ENCODE assay signal across 32 mouse cellular contexts in the genomic region with DNA sequence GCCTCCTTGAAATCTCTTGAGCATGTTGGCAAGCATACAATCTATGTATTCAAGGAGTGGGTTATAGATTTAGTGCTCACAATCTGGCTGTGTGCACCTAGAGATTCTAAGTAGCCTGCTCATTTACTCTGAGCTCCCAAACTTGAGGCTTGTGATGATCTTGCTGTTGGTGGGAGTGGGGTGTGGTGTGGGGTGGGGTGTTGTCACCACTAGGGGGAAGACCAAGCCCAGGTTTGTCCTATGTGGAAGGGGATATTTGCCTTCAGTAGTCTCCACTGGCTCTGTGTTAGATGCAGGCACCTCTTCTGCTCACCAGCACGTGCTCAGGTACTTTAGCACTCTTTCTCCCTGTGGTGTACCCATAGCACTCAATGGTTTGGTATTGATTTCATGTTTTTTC. TPM values are rescaled to one million over a fixed set of nuclear protein-coding genes. Genes with fewer than 3 reads are reported as not detected.
DNase-seq lines count a peak whose midpoint lies in the region; ATAC-seq and TF ChIP-seq lines count a peak whose summit lies in the region.
"Had no signal": no experiment of that assay in that cellular context is flagged by ENCODE, and none has a peak within 500 bp of the region (broad histone marks: within the 10 kb centered on the region; RNA-seq: fewer than 3 reads in every experiment).

No protein-coding gene starts in this region.

- peak; percentile 31; the same call in 1 of the 2 replicates for TF ChIP-seq CTCF in lung, embryonic 14.5 days (IDR thresholded peaks at IDR 0.05; ENCODE audit: low read depth)
- TF ChIP-seq CTCF in CH12.LX (conservative IDR thresholded peaks at IDR 0.05 in 1 of 2, IDR thresholded peaks at IDR 0.05 in 1 of 2; ENCODE audit: low read depth in 2 of 2, low read length in 2 of 2) = peak in 1 of 2 experiments; percentile 41; a peak in 2 of 4 replicates

- no peaks in the 10 kb centered on the region for H3K4me1 ChIP-seq in lung, embryonic 14.5 days (ENCODE audit: insufficient read depth)
- no peaks in the 10 kb centered on the region for H3K4me1 ChIP-seq in CH12.LX (ENCODE audit: control insufficient read depth in 1 of 2, insufficient read depth in 2 of 2)
- H3K4me1 ChIP-seq: heart, embryonic 10.5 days; heart, embryonic 13.5 days; hindbrain, embryonic 10.5 days had no signal

- no peak for ATAC-seq in lung, embryonic 14.5 days (ENCODE audit: insufficient read depth)
- ATAC-seq in common myeloid progenitor, adult 5-6 weeks (replicated peaks; ENCODE audit: low read depth, poor library complexity, severe bottlenecking) = peak; percentile 58; the same call in 1 of the 2 replicates
- ATAC-seq: forebrain, embryonic 14.5 days; forebrain, postnatal 0 days; intestine, postnatal 0 days had no signal

- WGBS in lung, embryonic 14.5 days = 45% methylated on average over 1 of the region's 1 CpGs

- TF ChIP-seq RAD21 in CH12.LX (IDR thresholded peaks at IDR 0.05; ENCODE audit: low read depth, low read length) = peak; percentile 42

- no peak overlapping the region for H3K27ac ChIP-seq in lung, embryonic 14.5 days (ENCODE audit: low read depth)
- H3K27ac ChIP-seq in CH12.LX (ENCODE audit: insufficient read depth, low read depth) = no peak overlapping the region
- H3K27ac ChIP-seq: gastrocnemius, adult 2 months; heart, adult 2 months; heart, embryonic 10.5 days; heart, embryonic 13.5 days; hindbrain, embryonic 10.5 days; hindbrain, embryonic 14.5 days had no signal

- no peaks in the 10 kb centered on the region for H3K9me3 ChIP-seq in lung, embryonic 14.5 days (ENCODE audit: low read depth, low read length)
- no peaks in the 10 kb centered on the region for H3K9me3 ChIP-seq in CH12.LX (replicated peaks; ENCODE audit: low read length)
- H3K9me3 ChIP-seq: G1E; heart, embryonic 10.5 days; heart, embryonic 13.5 days had no signal

- intact Hi-C loops in left cerebral cortex, postnatal 4 days (cut with DNase I) = no loop called here

- TF ChIP-seq EP300 in CH12.LX (IDR thresholded peaks at IDR 0.05; ENCODE audit: low read length) = no peak

- no peaks in the 10 kb centered on the region for H3K27me3 ChIP-seq in lung, embryonic 14.5 days (ENCODE audit: insufficient read depth, low read length)
- peaks cover 7% of the 10 kb centered on the region for H3K27me3 ChIP-seq in CH12.LX (replicated peaks)
- H3K27me3 ChIP-seq: heart, embryonic 13.5 days had no signal

- DNase-seq in lung, embryonic 14.5 days = no peak
- no peak for DNase-seq in lung, adult 18-20 months
- no peak for DNase-seq in CH12.LX (ENCODE audit: extremely low read depth)
- DNase-seq in left cerebral cortex, postnatal 4 days = no peak
- no peak for DNase-seq in adrenal gland, postnatal 4 days (ENCODE audit: low spot score in 2 of 2)
- DNase-seq: adrenal gland, adult 2 months; adrenal gland, postnatal 14 days; cerebellum, adult 11-12 months; cerebellum, adult 8-10 months; cerebellum, postnatal 10 days; cerebellum, postnatal 36 days; forebrain, postnatal 0 days; gastrocnemius, adult 2 months; gastrocnemius, postnatal 14 days; heart, adult 2 months; heart, postnatal 36 days had no signal

- H3K79me2 ChIP-seq in CH12.LX (replicated peaks; ENCODE audit: control insufficient read depth, extremely low read depth, insufficient read depth, poor library complexity, severe bottlenecking) = no peaks in the 10 kb centered on the region

- H3K4me2 ChIP-seq in lung, embryonic 14.5 days = no peak overlapping the region
- H3K4me2 ChIP-seq in CH12.LX (ENCODE audit: insufficient read depth, low read depth, poor library complexity, severe bottlenecking) = no peak overlapping the region
- H3K4me2 ChIP-seq: heart, embryonic 13.5 days; hindbrain, embryonic 14.5 days had no signal

- H3K4me3 ChIP-seq in lung, embryonic 14.5 days (ENCODE audit: low read depth, low read length) = no peak overlapping the region
- H3K4me3 ChIP-seq in CH12.LX (replicated peaks in 1 of 3; ENCODE audit: low read depth in 2 of 3, low read length in 2 of 3, poor library complexity in 1 of 3) = no peak overlapping the region
- H3K4me3 ChIP-seq: gastrocnemius, adult 2 months; heart, adult 2 months; heart, embryonic 10.5 days; heart, embryonic 13.5 days; hindbrain, embryonic 10.5 days had no signal

- dilution Hi-C loops in CH12.LX (cut with MboI; ENCODE audit: extremely low pct_ligation_motif_present, extremely low pct_unique_long_range_greater_than_20kb, low sequenced_read_pairs) = no loop called here

- TF ChIP-seq POLR2A in CH12.LX (IDR thresholded peaks at IDR 0.05; ENCODE audit: low read depth, low read length) = no peak

- H3K36me3 ChIP-seq in lung, embryonic 14.5 days (ENCODE audit: insufficient read depth) = no peaks in the 10 kb centered on the region
- H3K36me3 ChIP-seq in CH12.LX (replicated peaks in 1 of 2; ENCODE audit: control insufficient read depth in 1 of 2, insufficient read depth in 1 of 2, low read length in 1 of 2) = no peaks in the 10 kb centered on the region
- H3K36me3 ChIP-seq: G1E; heart, embryonic 10.5 days; heart, embryonic 13.5 days; hindbrain, embryonic 10.5 days had no signal

- in situ Hi-C loops in CH12.LX (cut with MboI; ENCODE audit: low pct_ligation_motif_present, low pct_unique_long_range_greater_than_20kb, low sequenced_read_pairs) = no loop called here

- no peak overlapping the region for H3K9ac ChIP-seq in lung, embryonic 14.5 days
- no peak overlapping the region for H3K9ac ChIP-seq in CH12.LX (ENCODE audit: insufficient read depth, low read depth)
- H3K9ac ChIP-seq: forebrain, postnatal 0 days; heart, embryonic 13.5 days; hindbrain, embryonic 14.5 days had no signal

TF ChIP-seq in CH12.LX, 34 proteins besides CTCF, POLR2A, EP300 and RAD21:
- TF ChIP-seq SMC3 (IDR thresholded peaks at IDR 0.05; ENCODE audit: low read depth, low read length) (peak; percentile 18; the same call in 1 of the 2 replicates), TBP (conservative IDR thresholded peaks at IDR 0.05; ENCODE audit: low read depth, low read length) (no peak)

RNA-seq across cellular contexts. Expression of gene Mrgpra6, which starts 9.4 kb away (rescaled TPM):
- not detected in 2 replicates for polyA plus RNA-seq in lung, embryonic 14.5 days (2014; fragmentation: Nextera tagmentation; extraction: Ambion mirVana)
- total RNA-seq in CH12.LX (2012; rRNA removed) (not detected in 2 replicates), CH12.LX (2014; rRNA removed) (not detected in 2 replicates)
- polyA plus RNA-seq in CH12.LX (2012; ENCODE audit: insufficient read length, low read depth) = not detected in 2 replicates
- total RNA-seq in common myeloid progenitor, adult 5-6 weeks (2017) = not detected in 2 replicates
- total RNA-seq in left cerebral cortex, postnatal 4 days (2021) = not detected
- total RNA-seq in adrenal gland, postnatal 4 days (2021) = not detected
- total RNA-seq: adrenal gland, adult 2 months; adrenal gland, postnatal 14 days; forebrain, postnatal 0 days; G1E; gastrocnemius, adult 2 months; gastrocnemius, postnatal 14 days; gastrocnemius, postnatal 4 days; heart, adult 2 months; heart, postnatal 36 days had no signal
- polyA plus RNA-seq: adrenal gland, adult 2 months; brain, embryonic 14.5 days; embryonic facial prominence, embryonic 11.5 days; embryonic facial prominence, embryonic 14.5 days; forebrain, embryonic 11.5 days; forebrain, embryonic 14.5 days; forebrain, postnatal 0 days; frontal cortex, adult 2 months; G1E; heart, embryonic 10.5 days; heart, embryonic 13.5 days; heart, embryonic 16.5 days; hindbrain, embryonic 10.5 days; hindbrain, embryonic 14.5 days; intestine, embryonic 14.5 days; intestine, postnatal 0 days had no signal

RNA-seq across cellular contexts. Expression of gene Mrgpra9, which starts 57.4 kb away (rescaled TPM):
- 0.28 TPM in 1 of 2 replicates, not detected in the other for polyA plus RNA-seq in lung, embryonic 14.5 days (2014; fragmentation: Nextera tagmentation; extraction: Ambion mirVana)
- not detected in 2 replicates for total RNA-seq in CH12.LX (2012; rRNA removed)
- total RNA-seq in CH12.LX (2014; rRNA removed) = not detected in 2 replicates
- 0.26 TPM in 1 of 2 replicates, not detected in the other for polyA plus RNA-seq in CH12.LX (2012; ENCODE audit: insufficient read length, low read depth)
- total RNA-seq in common myeloid progenitor, adult 5-6 weeks (2017) = 0.58 TPM in 1 of 2 replicates, not detected in the other
- total RNA-seq in left cerebral cortex, postnatal 4 days (2021) = not detected
- not detected for total RNA-seq in adrenal gland, postnatal 4 days (2021)
- total RNA-seq: adrenal gland, adult 2 months; adrenal gland, postnatal 14 days; forebrain, postnatal 0 days; G1E; gastrocnemius, adult 2 months; gastrocnemius, postnatal 14 days; gastrocnemius, postnatal 4 days; heart, adult 2 months; heart, postnatal 36 days had no signal
- polyA plus RNA-seq: adrenal gland, adult 2 months; brain, embryonic 14.5 days; embryonic facial prominence, embryonic 11.5 days; embryonic facial prominence, embryonic 14.5 days; forebrain, embryonic 11.5 days; forebrain, embryonic 14.5 days; forebrain, postnatal 0 days; frontal cortex, adult 2 months; G1E; heart, adult 2 months; heart, embryonic 10.5 days; heart, embryonic 13.5 days; heart, embryonic 16.5 days; hindbrain, embryonic 10.5 days; hindbrain, embryonic 14.5 days; intestine, embryonic 14.5 days; intestine, postnatal 0 days had no signal
